Mouse (Mus musculus) ES-E14 (cell line): ENCODE data around the gene Magi1.

Experiments used
- CHD2 ChIP-seq: IDR thresholded peaks from 2 replicates; pipeline ENCODE4 v1.6.1; 2014; ENCODE audit warnings: mild to moderate bottlenecking, low read depth, low read length, inconsistent platforms
- MAFK ChIP-seq: IDR thresholded peaks from 2 replicates; pipeline ENCODE4 v1.6.1; 2014; ENCODE audit warnings: mild to moderate bottlenecking, low read depth, low read length, inconsistent platforms; ENCODE audit not compliant: insufficient read depth
- ZC3H11A ChIP-seq: IDR thresholded peaks from 2 replicates; pipeline ENCODE4 v1.6.1; 2012; ENCODE audit warnings: low read depth, mild to moderate bottlenecking, inconsistent platforms, low read length, borderline replicate concordance
- ZNF384 ChIP-seq: IDR thresholded peaks from 2 replicates; pipeline ENCODE4 v1.6.1; 2012; ENCODE audit warnings: low read depth, low read length, inconsistent platforms

DNA sequence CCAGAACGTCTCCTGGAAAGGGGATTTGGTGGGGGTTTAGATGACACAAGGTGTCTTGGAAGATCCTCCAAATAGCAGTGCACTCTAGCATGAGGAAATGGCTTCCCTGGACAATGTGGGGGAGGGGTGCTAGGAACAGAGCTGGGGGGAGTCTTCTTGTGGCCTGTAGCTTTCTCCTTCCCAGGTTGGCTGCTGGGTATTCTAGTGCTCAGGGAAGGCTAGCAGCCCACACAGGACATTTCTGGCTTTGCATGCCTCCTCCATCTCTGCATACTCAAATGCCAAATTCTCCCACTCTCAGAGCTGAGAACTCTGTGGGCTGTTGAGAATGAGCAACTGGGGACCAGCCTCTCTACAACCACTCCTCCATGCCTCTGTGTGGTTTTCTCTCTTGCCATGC, 622.6 kb downstream of the Magi1 start:
- no peak for TF ChIP-seq ZC3H11A
- no peak for TF ChIP-seq MAFK
- TF ChIP-seq ZNF384 = no peak
- no peak for TF ChIP-seq CHD2
